Mouse (Mus musculus): ENCODE measurements around the gene Vwc2. TPM values are rescaled to one million over a fixed set of nuclear protein-coding genes. Genes with fewer than 3 reads are reported as not detected.
A peak's percentile ranks its signal among the peaks of the same experiment; 100 is the strongest.

Gene Vwc2
- total and polyA plus RNA-seq, 2 experiments, result 0.09 TPM; not detected in 1

GRCm38 (mm10) chr11:11116736-11117135, 2.7 kb downstream of the Vwc2 start:
- WGBS, result 15% methylated on average over 3 of the region's 3 CpGs
- H3K4me1 ChIP-seq (ENCODE audit: control insufficient read depth, insufficient read depth, low read length), result no peaks in the 10 kb centered on the region
- H3K27me3 ChIP-seq (ENCODE audit: control insufficient read depth, insufficient read depth, low read length), result peaks cover 6% of the 10 kb centered on the region; the same call in 1 of the 2 replicates
- H3K79me2 ChIP-seq (ENCODE audit: control insufficient read depth, insufficient read depth, low read length), result no peaks in the 10 kb centered on the region
- no peak overlapping the region for H3K27ac ChIP-seq (replicated peaks; ENCODE audit: insufficient read depth, low read depth, low read length)
- no peak overlapping the region for H3K4me3 ChIP-seq (ENCODE audit: insufficient read depth, low read depth, low read length)
- TF ChIP-seq POLR2A (IDR thresholded peaks at IDR 0.05; ENCODE audit: extremely low read depth, insufficient read depth, low read length), result no peak
- TF ChIP-seq CTCF (IDR thresholded peaks at IDR 0.05; ENCODE audit: low read depth, low read length), result no peak
- H3K9ac ChIP-seq (ENCODE audit: low read depth, low read length), result no peak overlapping the region
- H3K36me3 ChIP-seq (ENCODE audit: control insufficient read depth, insufficient read depth, low read length), result no peaks in the 10 kb centered on the region
- no peak for DNase-seq (ENCODE audit: extremely low read depth, low read depth, low spot score)

GRCm38 (mm10) chr11:11122866-11123265, 8.8 kb downstream of the Vwc2 start:
- Histone ChIP-seq H3K4me1 (ENCODE audit: control insufficient read depth, insufficient read depth, low read length) (no peaks in the 10 kb centered on the region), H3K27me3 (ENCODE audit: control insufficient read depth, insufficient read depth, low read length) (no peaks in the 10 kb centered on the region), H3K79me2 (ENCODE audit: control insufficient read depth, insufficient read depth, low read length) (no peaks in the 10 kb centered on the region), H3K36me3 (ENCODE audit: control insufficient read depth, insufficient read depth, low read length) (no peaks in the 10 kb centered on the region), H3K4me3 (ENCODE audit: insufficient read depth, low read depth, low read length) (no peak overlapping the region), H3K9ac (ENCODE audit: low read depth, low read length) (no peak overlapping the region), H3K27ac (replicated peaks; ENCODE audit: insufficient read depth, low read depth, low read length) (no peak overlapping the region)
- DNase-seq (ENCODE audit: extremely low read depth, low read depth, low spot score), result no peak
- 62% methylated on average over 4 of the region's 4 CpGs for WGBS
- no peak for TF ChIP-seq POLR2A (IDR thresholded peaks at IDR 0.05; ENCODE audit: extremely low read depth, insufficient read depth, low read length)
- no peak for TF ChIP-seq CTCF (IDR thresholded peaks at IDR 0.05; ENCODE audit: low read depth, low read length)

- TF ChIP-seq POLR2A (IDR thresholded peaks at IDR 0.05; ENCODE audit: extremely low read depth, insufficient read depth, low read length) (no peak), CTCF (IDR thresholded peaks at IDR 0.05; ENCODE audit: low read depth, low read length) (peak; percentile 29; the same call in 1 of the 2 replicates)
- DNase-seq (ENCODE audit: extremely low read depth, low read depth, low spot score), result peak; percentile 4
- Histone ChIP-seq H3K4me1 (ENCODE audit: control insufficient read depth, insufficient read depth, low read length) (no peaks in the 10 kb centered on the region), H3K4me3 (ENCODE audit: insufficient read depth, low read depth, low read length) (no peak overlapping the region), H3K36me3 (ENCODE audit: control insufficient read depth, insufficient read depth, low read length) (no peaks in the 10 kb centered on the region), H3K27me3 (ENCODE audit: control insufficient read depth, insufficient read depth, low read length) (no peaks in the 10 kb centered on the region), H3K9ac (ENCODE audit: low read depth, low read length) (no peak overlapping the region), H3K79me2 (ENCODE audit: control insufficient read depth, insufficient read depth, low read length) (no peaks in the 10 kb centered on the region), H3K27ac (replicated peaks; ENCODE audit: insufficient read depth, low read depth, low read length) (no peak overlapping the region)
- WGBS, result 51% methylated on average over 14 of the region's 14 CpGs
Observed at GRCm38 (mm10) chr11:11131414-11132077, 17.5 kb downstream of the Vwc2 start.

GRCm38 (mm10) chr11:11140622-11141021, 26.6 kb downstream of the Vwc2 start:
- Histone ChIP-seq H3K9ac (ENCODE audit: low read depth, low read length) (no peak overlapping the region), H3K4me3 (ENCODE audit: insufficient read depth, low read depth, low read length) (no peak overlapping the region), H3K79me2 (ENCODE audit: control insufficient read depth, insufficient read depth, low read length) (no peaks in the 10 kb centered on the region), H3K27ac (replicated peaks; ENCODE audit: insufficient read depth, low read depth, low read length) (no peak overlapping the region), H3K27me3 (ENCODE audit: control insufficient read depth, insufficient read depth, low read length) (no peaks in the 10 kb centered on the region), H3K4me1 (ENCODE audit: control insufficient read depth, insufficient read depth, low read length) (no peaks in the 10 kb centered on the region), H3K36me3 (ENCODE audit: control insufficient read depth, insufficient read depth, low read length) (no peaks in the 10 kb centered on the region)
- no peak for DNase-seq (ENCODE audit: extremely low read depth, low read depth, low spot score)
- TF ChIP-seq POLR2A (IDR thresholded peaks at IDR 0.05; ENCODE audit: extremely low read depth, insufficient read depth, low read length), result no peak
- no peak for TF ChIP-seq CTCF (IDR thresholded peaks at IDR 0.05; ENCODE audit: low read depth, low read length)

GRCm38 (mm10) chr11:11152681-11153080, 38.7 kb downstream of the Vwc2 start:
- Histone ChIP-seq H3K9ac (ENCODE audit: low read depth, low read length) (no peak overlapping the region), H3K36me3 (ENCODE audit: control insufficient read depth, insufficient read depth, low read length) (no peaks in the 10 kb centered on the region), H3K27me3 (ENCODE audit: control insufficient read depth, insufficient read depth, low read length) (no peaks in the 10 kb centered on the region), H3K27ac (replicated peaks; ENCODE audit: insufficient read depth, low read depth, low read length) (no peak overlapping the region), H3K79me2 (ENCODE audit: control insufficient read depth, insufficient read depth, low read length) (no peaks in the 10 kb centered on the region), H3K4me3 (ENCODE audit: insufficient read depth, low read depth, low read length) (no peak overlapping the region), H3K4me1 (ENCODE audit: control insufficient read depth, insufficient read depth, low read length) (no peaks in the 10 kb centered on the region)
- no peak for DNase-seq (ENCODE audit: extremely low read depth, low read depth, low spot score)
- TF ChIP-seq CTCF (IDR thresholded peaks at IDR 0.05; ENCODE audit: low read depth, low read length) (no peak), POLR2A (IDR thresholded peaks at IDR 0.05; ENCODE audit: extremely low read depth, insufficient read depth, low read length) (no peak)
- WGBS, result 53% methylated on average over 1 of the region's 1 CpGs

GRCm38 (mm10) chr11:11171396-11171795, 57.4 kb downstream of the Vwc2 start:
- Histone ChIP-seq H3K27ac (replicated peaks; ENCODE audit: insufficient read depth, low read depth, low read length) (no peak overlapping the region), H3K4me1 (ENCODE audit: control insufficient read depth, insufficient read depth, low read length) (no peaks in the 10 kb centered on the region), H3K4me3 (ENCODE audit: insufficient read depth, low read depth, low read length) (no peak overlapping the region), H3K36me3 (ENCODE audit: control insufficient read depth, insufficient read depth, low read length) (no peaks in the 10 kb centered on the region), H3K79me2 (ENCODE audit: control insufficient read depth, insufficient read depth, low read length) (no peaks in the 10 kb centered on the region), H3K9ac (ENCODE audit: low read depth, low read length) (no peak overlapping the region), H3K27me3 (ENCODE audit: control insufficient read depth, insufficient read depth, low read length) (no peaks in the 10 kb centered on the region)
- TF ChIP-seq CTCF (IDR thresholded peaks at IDR 0.05; ENCODE audit: low read depth, low read length), result no peak
- TF ChIP-seq POLR2A (IDR thresholded peaks at IDR 0.05; ENCODE audit: extremely low read depth, insufficient read depth, low read length), result no peak
- no peak for DNase-seq (ENCODE audit: extremely low read depth, low read depth, low spot score)
- 89% methylated on average over 4 of the region's 4 CpGs for WGBS
